Mouse (Mus musculus): ENCODE data around the gene Srd5a1.
"Not testable (repeated sequence)": the region's sequence is repeated elsewhere in the genome, so short reads cannot be mapped to it uniquely, and the experiment has no call there.

Srd5a1 gene

GRCm38 (mm10) chr13:69565401-69565800 lies 45.8 kb downstream of the Srd5a1 start:
- not testable (repeated sequence) for DNase-seq

- no peak for DNase-seq
Observed at GRCm38 (mm10) chr13:69564573-69564972, 46.7 kb downstream of the Srd5a1 start.

GRCm38 (mm10) chr13:69563905-69564304 lies 47.3 kb downstream of the Srd5a1 start:
- no peak for DNase-seq

- DNase-seq = no peak
Observed at GRCm38 (mm10) chr13:69562654-69563574, 48.3 kb downstream of the Srd5a1 start.

GRCm38 (mm10) chr13:69562004-69562403 lies 49.2 kb downstream of the Srd5a1 start:
- no peak for DNase-seq

- DNase-seq = no peak
Observed at GRCm38 (mm10) chr13:69559291-69559961, 51.8 kb downstream of the Srd5a1 start.

- no peak for DNase-seq
Observed at GRCm38 (mm10) chr13:69558098-69558660, 53.1 kb downstream of the Srd5a1 start.

- DNase-seq = no peak
Observed at GRCm38 (mm10) chr13:69556728-69557127, 54.5 kb downstream of the Srd5a1 start.

- no peak for DNase-seq
Observed at GRCm38 (mm10) chr13:69555957-69556482, 55.2 kb downstream of the Srd5a1 start.

- DNase-seq = no peak
Observed at GRCm38 (mm10) chr13:69555045-69555444, 56.2 kb downstream of the Srd5a1 start.

- DNase-seq = no peak
Observed at GRCm38 (mm10) chr13:69554255-69554654, 57.0 kb downstream of the Srd5a1 start.

GRCm38 (mm10) chr13:69553024-69553423 lies 58.2 kb downstream of the Srd5a1 start:
- DNase-seq = peak; percentile 39

- DNase-seq = no peak
Observed at GRCm38 (mm10) chr13:69550831-69551230, 60.4 kb downstream of the Srd5a1 start.

- no peak for DNase-seq
Observed at GRCm38 (mm10) chr13:69549980-69550379, 61.3 kb downstream of the Srd5a1 start.

- DNase-seq = no peak
Observed at GRCm38 (mm10) chr13:69547488-69548180, 63.6 kb downstream of the Srd5a1 start.

- peak; percentile 62 for DNase-seq
Observed at GRCm38 (mm10) chr13:69545019-69545418, 66.2 kb downstream of the Srd5a1 start.

- no peak for DNase-seq
Observed at GRCm38 (mm10) chr13:69543595-69543994, 67.6 kb downstream of the Srd5a1 start.

- DNase-seq = no peak
Observed at GRCm38 (mm10) chr13:69542571-69543352, 68.5 kb downstream of the Srd5a1 start.

GRCm38 (mm10) chr13:69541776-69542175 lies 69.5 kb downstream of the Srd5a1 start:
- DNase-seq = no peak

GRCm38 (mm10) chr13:69541209-69541608 lies 70.0 kb downstream of the Srd5a1 start:
- DNase-seq = no peak

- no peak for DNase-seq
Observed at GRCm38 (mm10) chr13:69538327-69538726, 72.9 kb downstream of the Srd5a1 start.

GRCm38 (mm10) chr13:69537366-69537765 lies 73.9 kb downstream of the Srd5a1 start:
- no peak for DNase-seq

Measured in kidney, postnatal 14 days (tissue).